Comparison of ENCODE assay signal across 14 mouse cellular contexts in the genomic region with DNA sequence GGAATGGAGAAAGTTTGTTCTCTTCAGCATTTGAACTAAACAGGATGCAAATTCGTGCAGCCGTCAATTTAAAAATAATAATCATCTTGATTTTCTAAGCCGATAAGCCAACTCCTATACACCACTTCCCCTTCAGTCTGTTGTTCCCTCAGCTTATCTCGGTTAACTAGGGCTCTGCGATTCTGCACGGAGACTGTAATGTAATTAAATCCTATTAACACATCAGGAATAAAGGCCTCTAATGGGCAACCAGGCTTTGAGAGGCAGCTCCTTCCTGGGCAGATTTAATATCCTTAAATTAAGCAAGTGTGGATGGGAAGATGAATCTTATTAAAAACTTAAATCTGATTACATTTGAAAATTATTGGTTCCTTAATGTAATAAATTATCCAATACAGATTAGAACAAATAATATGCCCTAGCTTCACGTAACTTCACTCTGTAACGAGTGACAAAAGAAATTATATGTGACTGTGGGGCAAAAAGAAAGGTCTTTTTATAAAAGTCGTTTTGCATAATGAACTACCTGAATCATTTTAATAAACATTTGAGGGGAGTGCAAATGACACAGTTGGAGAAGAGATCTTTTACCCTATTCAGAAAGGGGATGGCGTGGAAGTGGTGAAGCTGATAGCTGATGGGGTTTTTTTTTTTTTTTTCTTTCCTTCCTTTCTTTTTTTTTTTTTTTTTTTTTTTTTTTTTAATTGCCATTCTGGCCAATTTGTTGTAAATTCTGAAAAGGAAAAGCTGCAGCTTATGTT.
A peak's percentile ranks its signal among the peaks of the same experiment; 100 is the strongest.
DNase-seq lines count a peak whose midpoint lies in the region; ATAC-seq and TF ChIP-seq lines count a peak whose summit lies in the region.
"Had no signal": no experiment of that assay in that cellular context is flagged by ENCODE, and none has a peak within 500 bp of the region (broad histone marks: within the 10 kb centered on the region; RNA-seq: fewer than 3 reads in every experiment).

No protein-coding gene starts in this region.

- peak; percentile 77 for ATAC-seq in forebrain, embryonic 13.5 days
- ATAC-seq in hindbrain, postnatal 0 days, result no peak
- peak; percentile 78 for ATAC-seq in neural tube, embryonic 13.5 days (ENCODE audit: low read depth)
- ATAC-seq: liver, postnatal 0 days had no signal

- peak overlapping the region; percentile 65 for H3K27ac ChIP-seq in forebrain, embryonic 13.5 days
- no peak overlapping the region for H3K27ac ChIP-seq in hindbrain, postnatal 0 days
- H3K27ac ChIP-seq in neural tube, embryonic 13.5 days (replicated peaks), result peak overlapping the region; percentile 75; the same call in 1 of the 2 replicates
- H3K27ac ChIP-seq: gastrocnemius, adult 2 months; macrophage had no signal

- peaks cover 28% of the 10 kb centered on the region for H3K4me1 ChIP-seq in forebrain, embryonic 13.5 days
- H3K4me1 ChIP-seq in hindbrain, postnatal 0 days (ENCODE audit: insufficient read depth, low read length), result peaks cover 6% of the 10 kb centered on the region; the same call in 1 of the 2 replicates
- H3K4me1 ChIP-seq in neural tube, embryonic 13.5 days (replicated peaks), result peaks cover 19% of the 10 kb centered on the region
- H3K4me1 ChIP-seq: heart, embryonic 12.5 days had no signal

- H3K4me3 ChIP-seq in forebrain, embryonic 13.5 days, result no peak overlapping the region
- no peak overlapping the region for H3K4me3 ChIP-seq in hindbrain, postnatal 0 days (ENCODE audit: low read length)
- H3K4me3 ChIP-seq in neural tube, embryonic 13.5 days, result no peak overlapping the region
- H3K4me3 ChIP-seq: gastrocnemius, adult 2 months; heart, embryonic 12.5 days; myocyte had no signal

- H3K36me3 ChIP-seq in forebrain, embryonic 13.5 days (ENCODE audit: poor library complexity, severe bottlenecking), result no peaks in the 10 kb centered on the region
- no peaks in the 10 kb centered on the region for H3K36me3 ChIP-seq in hindbrain, postnatal 0 days (ENCODE audit: insufficient read depth, low read length)
- H3K36me3 ChIP-seq in neural tube, embryonic 13.5 days, result no peaks in the 10 kb centered on the region
- H3K36me3 ChIP-seq: heart, embryonic 12.5 days had no signal

- H3K27me3 ChIP-seq in forebrain, embryonic 13.5 days, result peaks cover 4% of the 10 kb centered on the region; the same call in 1 of the 2 replicates
- H3K27me3 ChIP-seq in hindbrain, postnatal 0 days (ENCODE audit: insufficient read depth, low read length), result no peaks in the 10 kb centered on the region
- no peaks in the 10 kb centered on the region for H3K27me3 ChIP-seq in neural tube, embryonic 13.5 days
- H3K27me3 ChIP-seq: heart, embryonic 12.5 days had no signal

- DNase-seq in embryo, embryonic 11 days, result peak; percentile 7
- no peak for DNase-seq in embryo, embryonic 9.5 days (ENCODE audit: extremely low spot score)
- peak; percentile 18 for DNase-seq in hindbrain, postnatal 0 days (ENCODE audit: low spot score)
- no peak for DNase-seq in kidney, adult 9 months
- no peak for DNase-seq in heart, postnatal 25 days (ENCODE audit: low spot score)
- no peak for DNase-seq in heart, adult 9 months (ENCODE audit: low spot score in 2 of 2)
- DNase-seq: gastrocnemius, adult 2 months; kidney, adult 8-10 months; liver, postnatal 0 days had no signal

- WGBS in forebrain, embryonic 13.5 days, result 6% methylated on average over 10 of the region's 10 CpGs
- 28% methylated on average over 10 of the region's 10 CpGs for WGBS in hindbrain, postnatal 0 days
- WGBS in neural tube, embryonic 13.5 days, result 20% methylated on average over 10 of the region's 10 CpGs

- H3K4me2 ChIP-seq in forebrain, embryonic 13.5 days, result peak overlapping the region; percentile 32
- peak overlapping the region; percentile 34; the same call in 1 of the 2 replicates for H3K4me2 ChIP-seq in hindbrain, postnatal 0 days (ENCODE audit: low read depth, low read length)
- H3K4me2 ChIP-seq in neural tube, embryonic 13.5 days, result peak overlapping the region; percentile 38
- H3K4me2 ChIP-seq: heart, embryonic 12.5 days had no signal

- no peak for TF ChIP-seq CTCF in hindbrain, postnatal 0 days (IDR thresholded peaks at IDR 0.05; ENCODE audit: low read depth)

- H3K9me3 ChIP-seq in forebrain, embryonic 13.5 days (replicated peaks), result no peaks in the 10 kb centered on the region
- no peaks in the 10 kb centered on the region for H3K9me3 ChIP-seq in hindbrain, postnatal 0 days (ENCODE audit: low read length)
- no peaks in the 10 kb centered on the region for H3K9me3 ChIP-seq in neural tube, embryonic 13.5 days
- H3K9me3 ChIP-seq: heart, embryonic 12.5 days had no signal

- intact Hi-C loops in heart, postnatal 25 days (cut with DNase I), result no loop called here

- no peak overlapping the region for H3K9ac ChIP-seq in forebrain, embryonic 13.5 days
- H3K9ac ChIP-seq in hindbrain, postnatal 0 days (replicated peaks; ENCODE audit: low read length), result no peak overlapping the region
- no peak overlapping the region for H3K9ac ChIP-seq in neural tube, embryonic 13.5 days
- H3K9ac ChIP-seq: heart, embryonic 12.5 days; liver, postnatal 0 days had no signal

Comparison
In these comparisons a context has a peak if more than half of its experiments do, and no peak if none do; other contexts are left out.
1. DNase-seq: peak in embryo, embryonic 11 days (single experiment) and hindbrain, postnatal 0 days (single experiment); none in embryo, embryonic 9.5 days (single experiment), kidney, adult 9 months (single experiment), heart, postnatal 25 days (single experiment) and heart, adult 9 months (0 of 2).
2. Peak in every context shown above with its lines, with median percentiles within 50 percentile points of each other: H3K4me2 ChIP-seq.